Mouse (Mus musculus) midbrain, embryonic 15.5 days (tissue): Measurements from ENCODE around the gene Zdhhc18. TPM values are rescaled to one million over a fixed set of nuclear protein-coding genes. Genes with fewer than 3 reads are reported as not detected.

ENCODE experiments used
- ATAC-seq: fragments of 200-750 bp; cut with Nextera tagmentation; replicated peaks from 2 replicates; pipeline ENCODE4 v1.8.0; 2017; ENCODE audit warnings: moderate TSS enrichment
- H3K27ac ChIP-seq: fragments of 300-500 bp; sonication (generic); 2 replicates; pipeline ENCODE4 v1.5.1; 2015; ENCODE audit warnings: mild to moderate bottlenecking, inconsistent platforms
- H3K27me3 ChIP-seq: fragments of 300-500 bp; sonication (generic); replicated peaks from 2 replicates; pipeline ENCODE4 v1.6.1; 2015; ENCODE audit warnings: inconsistent platforms
- H3K36me3 ChIP-seq: fragments of 300-500 bp; sonication (generic); replicated peaks from 2 replicates; pipeline ENCODE4 v1.6.1; 2015; ENCODE audit warnings: inconsistent platforms
- H3K4me1 ChIP-seq: fragments of 300-500 bp; sonication (generic); 2 replicates; pipeline ENCODE4 v1.6.1; 2015; ENCODE audit warnings: inconsistent platforms
- H3K4me2 ChIP-seq: fragments of 300-500 bp; sonication (generic); 2 replicates; pipeline ENCODE4 v1.6.1; 2015; ENCODE audit warnings: inconsistent platforms, mild to moderate bottlenecking, moderate library complexity
- H3K4me3 ChIP-seq: fragments of 300-500 bp; sonication (generic); 2 replicates; pipeline ENCODE4 v1.5.1; 2015; ENCODE audit warnings: mild to moderate bottlenecking, inconsistent platforms
- H3K9ac ChIP-seq: fragments of 300-500 bp; sonication (generic); 2 replicates; pipeline ENCODE4 v1.6.1; 2015; ENCODE audit warnings: mild to moderate bottlenecking, inconsistent platforms
- H3K9me3 ChIP-seq: fragments of 300-500 bp; sonication (generic); 2 replicates; pipeline ENCODE4 v1.6.1; 2016; ENCODE audit warnings: inconsistent platforms
- WGBS: fragments of 180-500 bp; shearing (Covaris S2); methylation state at CpG from one replicate; pipeline ENCODE4 v1.1.7; 2015; ENCODE audit warnings: mixed read lengths; 5-methylcytosine and 5-hydroxymethylcytosine counted together
- polyA plus RNA-seq: library from polyadenylated mRNA; unstranded; fragments of >200 nt; fragmentation: Nextera tagmentation; extraction: Ambion mirVana; gene quantifications from 2 replicates; pipeline ENCODE4 v1.2.1, GENCODE M21; 2015

The Zdhhc18 gene
- polyA plus RNA-seq, 1 experiment from 2014 or later = 6.4 TPM

DNA sequence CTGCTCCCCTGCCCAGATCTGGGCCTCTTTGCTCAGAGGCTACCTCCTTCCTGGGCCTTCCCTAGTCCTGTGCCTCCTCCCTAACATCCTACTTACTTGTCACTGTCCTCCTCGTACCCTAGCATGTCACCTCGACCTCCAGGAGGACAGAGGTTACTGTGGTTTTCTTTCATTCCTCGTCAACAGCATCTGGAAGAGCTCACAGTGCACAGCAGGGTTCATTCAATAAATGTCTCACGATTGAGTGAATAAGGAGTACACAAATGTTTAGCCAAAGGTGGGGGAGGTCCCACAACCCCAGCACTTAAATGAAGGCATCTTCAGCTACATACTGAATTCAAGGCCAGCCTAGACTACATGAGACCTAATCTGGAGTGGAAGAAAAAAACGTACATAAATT, 23.7 kb downstream of the Zdhhc18 start:
- peaks cover 8% of the 10 kb centered on the region; the same call in 1 of the 2 replicates for H3K36me3 ChIP-seq
- H3K9me3 ChIP-seq = no peaks in the 10 kb centered on the region
- 34% methylated on average over 5 of the region's 5 CpGs for WGBS
- no peak overlapping the region for H3K27ac ChIP-seq
- no peaks in the 10 kb centered on the region for H3K27me3 ChIP-seq
- peaks cover 11% of the 10 kb centered on the region for H3K4me1 ChIP-seq
- no peak overlapping the region for H3K9ac ChIP-seq
- H3K4me2 ChIP-seq = no peak overlapping the region
- H3K4me3 ChIP-seq = no peak overlapping the region
- ATAC-seq = no peak

DNA sequence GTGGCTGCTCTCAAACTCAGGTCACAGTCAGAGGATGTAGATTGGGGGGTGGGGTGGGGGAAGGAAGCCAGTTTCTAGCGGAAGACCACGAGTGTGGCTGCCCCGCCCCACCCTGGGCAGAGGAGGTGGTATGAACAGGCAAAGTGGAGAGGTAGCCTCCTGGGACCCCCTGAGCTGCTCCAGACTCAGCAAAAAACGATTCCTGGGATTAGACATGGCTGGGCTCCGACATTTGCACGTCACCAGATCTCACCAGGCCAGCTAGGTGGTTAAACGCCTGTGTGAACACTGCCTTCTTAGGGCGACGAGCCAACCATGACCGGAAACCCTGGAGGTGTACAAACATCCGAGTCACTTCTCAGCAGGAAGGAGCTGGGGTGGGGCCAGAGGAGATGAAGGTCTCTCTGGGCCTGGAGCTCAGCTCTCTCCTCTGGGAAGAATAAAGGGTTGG, 24.3 kb downstream of the Zdhhc18 start:
- no peak overlapping the region for H3K9ac ChIP-seq
- 44% methylated on average over 11 of the region's 11 CpGs for WGBS
- H3K27me3 ChIP-seq = no peaks in the 10 kb centered on the region
- H3K4me2 ChIP-seq = no peak overlapping the region
- no peak for ATAC-seq
- H3K4me1 ChIP-seq = peaks cover 6% of the 10 kb centered on the region; the same call in 1 of the 2 replicates
- no peak overlapping the region for H3K27ac ChIP-seq
- H3K9me3 ChIP-seq = no peaks in the 10 kb centered on the region
- no peak overlapping the region for H3K4me3 ChIP-seq
- H3K36me3 ChIP-seq = peaks cover 8% of the 10 kb centered on the region; the same call in 1 of the 2 replicates

DNA sequence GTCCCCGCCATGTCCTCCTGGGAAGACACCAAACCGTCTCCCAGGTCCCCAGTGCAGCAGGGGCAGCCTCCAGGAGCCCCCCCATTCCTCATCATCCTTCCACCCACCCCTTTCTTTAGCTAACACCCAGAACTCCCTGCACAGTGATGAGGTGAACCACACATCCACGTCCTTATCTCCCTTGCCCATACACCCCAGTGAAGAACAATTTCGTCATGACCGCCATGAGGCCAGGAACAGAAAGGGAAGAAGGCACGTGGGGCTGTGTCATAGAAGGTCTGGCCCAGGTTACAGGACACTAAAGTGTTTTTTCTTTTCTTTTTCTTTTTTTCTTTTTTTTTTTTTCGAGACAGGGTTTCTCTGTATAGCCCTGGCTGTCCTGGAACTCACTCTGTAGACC, 25.1 kb downstream of the Zdhhc18 start:
- Histone ChIP-seq H3K27ac (no peak overlapping the region), H3K27me3 (no peaks in the 10 kb centered on the region), H3K4me3 (no peak overlapping the region), H3K9ac (no peak overlapping the region), H3K4me2 (no peak overlapping the region), H3K9me3 (no peaks in the 10 kb centered on the region), H3K4me1 (no peaks in the 10 kb centered on the region), H3K36me3 (peaks cover 8% of the 10 kb centered on the region; the same call in 1 of the 2 replicates)
- no peak for ATAC-seq
- 92% methylated on average over 7 of the region's 7 CpGs for WGBS

DNA sequence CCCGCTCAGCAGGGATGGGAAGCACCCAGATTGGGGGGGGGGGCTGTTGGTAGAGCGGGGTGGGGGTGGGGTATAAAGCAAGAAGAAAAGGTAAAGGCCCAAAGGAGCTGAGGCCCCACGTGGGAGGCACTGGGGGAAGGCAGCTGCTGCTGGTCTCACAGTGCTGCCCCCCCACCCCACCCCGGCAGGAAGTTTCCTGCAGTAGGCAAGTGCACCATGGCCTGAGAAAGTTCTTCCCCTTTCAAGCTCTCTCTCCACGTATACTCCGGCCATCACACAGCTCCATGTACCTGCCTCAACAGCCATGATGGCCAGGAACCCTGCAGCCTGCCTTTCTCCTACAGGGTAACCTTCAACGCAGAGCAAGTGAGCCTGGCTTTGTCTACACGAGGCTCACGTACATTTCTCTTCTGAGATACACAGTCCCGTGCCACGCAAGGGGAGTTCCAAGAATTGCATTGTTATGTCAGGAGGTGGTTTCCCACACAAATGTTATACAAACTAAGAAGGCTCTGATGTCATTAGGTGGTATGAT, 27.7 kb downstream of the Zdhhc18 start:
- no peaks in the 10 kb centered on the region for H3K9me3 ChIP-seq
- 81% methylated on average over 11 of the region's 11 CpGs for WGBS
- no peaks in the 10 kb centered on the region for H3K4me1 ChIP-seq
- H3K36me3 ChIP-seq = peaks cover 8% of the 10 kb centered on the region; the same call in 1 of the 2 replicates
- no peaks in the 10 kb centered on the region for H3K27me3 ChIP-seq
- ATAC-seq = no peak
- no peak overlapping the region for H3K27ac ChIP-seq
- no peak overlapping the region for H3K4me2 ChIP-seq
- H3K9ac ChIP-seq = no peak overlapping the region
- H3K4me3 ChIP-seq = no peak overlapping the region

DNA sequence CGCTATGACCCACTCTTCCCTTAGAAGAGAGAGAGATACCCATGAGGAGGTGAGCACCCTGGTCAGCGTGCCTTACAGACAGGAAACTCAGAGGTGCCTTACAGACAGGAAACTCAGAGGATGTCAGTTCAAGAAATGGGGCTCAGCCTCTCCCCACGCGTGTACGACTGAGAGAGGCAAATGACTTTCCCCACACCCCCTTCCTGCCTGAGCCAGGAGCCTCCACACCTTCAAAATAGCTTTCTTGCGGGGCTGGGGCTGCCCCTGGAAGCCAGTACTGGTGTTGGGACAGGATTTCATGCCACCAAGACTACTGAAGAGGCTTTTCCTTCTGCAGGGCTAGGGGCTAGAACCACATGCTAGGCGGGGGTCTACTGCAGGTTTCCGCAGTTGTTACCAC, 29.3 kb downstream of the Zdhhc18 start:
- H3K9me3 ChIP-seq = no peaks in the 10 kb centered on the region
- WGBS = 95% methylated on average over 8 of the region's 8 CpGs
- no peak overlapping the region for H3K9ac ChIP-seq
- ATAC-seq = no peak
- H3K4me1 ChIP-seq = no peaks in the 10 kb centered on the region
- H3K27me3 ChIP-seq = no peaks in the 10 kb centered on the region
- H3K4me3 ChIP-seq = no peak overlapping the region
- H3K27ac ChIP-seq = no peak overlapping the region
- H3K36me3 ChIP-seq = peaks cover 8% of the 10 kb centered on the region; the same call in 1 of the 2 replicates
- H3K4me2 ChIP-seq = no peak overlapping the region

DNA sequence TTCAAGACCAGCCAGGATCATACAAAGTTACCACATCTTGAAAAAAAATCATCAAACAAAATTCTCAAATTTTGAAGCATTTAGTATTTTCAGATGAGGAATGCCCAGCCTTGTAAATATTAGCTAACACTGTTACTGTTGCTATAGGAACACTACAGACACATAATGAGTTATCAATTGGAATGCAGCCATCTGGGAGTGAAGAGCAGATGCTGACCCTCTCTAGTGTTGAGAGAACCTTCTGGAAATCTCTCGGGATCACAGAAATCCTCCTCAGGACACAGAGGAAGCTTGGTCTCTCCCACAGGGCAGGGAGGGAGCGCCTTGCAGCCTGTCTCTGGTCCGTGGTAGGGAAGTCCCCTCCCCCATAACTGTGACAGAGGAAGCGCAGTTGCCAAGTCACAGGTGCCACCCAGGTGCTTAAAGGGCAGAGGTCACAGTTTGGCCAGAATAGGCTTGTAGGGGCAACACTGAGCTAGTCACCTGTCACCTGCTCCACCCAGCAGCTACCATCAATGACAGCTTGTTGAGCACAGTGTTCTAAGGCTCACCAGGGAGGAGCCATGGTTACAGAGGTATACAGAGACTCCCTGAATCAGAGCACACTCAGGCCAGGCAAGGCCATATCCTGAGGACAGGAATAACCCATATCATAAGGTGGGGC, 30.3 kb downstream of the Zdhhc18 start:
- no peak for ATAC-seq
- H3K36me3 ChIP-seq = peaks cover 5% of the 10 kb centered on the region; the same call in 1 of the 2 replicates

DNA sequence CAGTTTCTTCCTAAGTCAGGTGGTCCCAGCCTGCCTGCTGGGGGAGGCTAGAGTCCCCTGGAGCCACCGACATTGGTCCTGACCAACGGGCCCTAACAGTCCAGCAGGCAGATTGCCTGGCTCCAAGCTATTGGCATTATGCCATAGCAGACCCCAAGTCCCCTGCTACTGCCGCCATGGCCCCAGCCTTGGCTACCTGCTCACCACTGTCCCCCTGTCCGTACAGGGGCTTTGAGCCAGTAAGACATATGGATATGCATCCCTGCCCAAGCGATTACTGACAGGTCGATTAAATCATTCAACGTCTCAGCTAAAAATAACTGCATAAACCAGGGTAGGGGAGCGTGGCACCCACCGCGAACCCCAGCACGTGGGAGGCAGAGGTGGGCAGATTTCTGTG, 32.0 kb downstream of the Zdhhc18 start:
- 86% methylated on average over 11 of the region's 11 CpGs for WGBS
- no peak overlapping the region for H3K9ac ChIP-seq

More for the DNA sequence above, 30.3 kb downstream of the Zdhhc18 start:
- H3K27me3 ChIP-seq = no peaks in the 10 kb centered on the region
- no peak overlapping the region for H3K27ac ChIP-seq
- 74% methylated on average over 4 of the region's 4 CpGs for WGBS
- H3K4me3 ChIP-seq = no peak overlapping the region
- no peak overlapping the region for H3K9ac ChIP-seq
- no peak overlapping the region for H3K4me2 ChIP-seq
- no peaks in the 10 kb centered on the region for H3K4me1 ChIP-seq
- H3K9me3 ChIP-seq = no peaks in the 10 kb centered on the region

DNA sequence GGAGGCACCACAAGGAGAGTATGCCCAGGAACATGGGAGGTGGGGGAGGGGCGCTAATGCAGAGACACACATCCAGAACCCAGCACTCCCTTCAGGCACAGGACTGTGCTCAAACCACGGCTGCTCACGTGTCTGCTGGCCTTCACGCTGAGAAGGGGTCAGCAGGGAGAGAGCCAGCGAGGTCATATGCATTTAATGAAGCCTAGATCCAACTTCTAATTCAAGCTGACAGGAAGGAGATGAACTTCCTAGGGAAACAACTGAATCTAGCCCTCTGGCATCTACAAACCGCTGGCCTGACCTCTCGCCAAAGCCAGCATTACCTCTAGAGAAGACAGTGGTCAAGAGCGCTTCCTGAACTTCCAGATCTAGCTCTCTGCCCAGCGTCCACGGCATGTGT, 34.5 kb downstream of the Zdhhc18 start:
- no peak overlapping the region for H3K27ac ChIP-seq
- 86% methylated on average over 10 of the region's 10 CpGs for WGBS
- no peak overlapping the region for H3K4me2 ChIP-seq
- H3K9ac ChIP-seq = no peak overlapping the region
- H3K27me3 ChIP-seq = no peaks in the 10 kb centered on the region
- no peaks in the 10 kb centered on the region for H3K9me3 ChIP-seq
- peaks cover 16% of the 10 kb centered on the region for H3K36me3 ChIP-seq
- no peak for ATAC-seq
- no peaks in the 10 kb centered on the region for H3K4me1 ChIP-seq
- no peak overlapping the region for H3K4me3 ChIP-seq

More for the DNA sequence above, 32.0 kb downstream of the Zdhhc18 start:
- Histone ChIP-seq H3K4me2 (no peak overlapping the region), H3K4me1 (no peaks in the 10 kb centered on the region), H3K36me3 (peaks cover 3% of the 10 kb centered on the region; the same call in 1 of the 2 replicates), H3K4me3 (no peak overlapping the region), H3K27me3 (no peaks in the 10 kb centered on the region), H3K27ac (no peak overlapping the region), H3K9me3 (no peaks in the 10 kb centered on the region)
- no peak for ATAC-seq

DNA sequence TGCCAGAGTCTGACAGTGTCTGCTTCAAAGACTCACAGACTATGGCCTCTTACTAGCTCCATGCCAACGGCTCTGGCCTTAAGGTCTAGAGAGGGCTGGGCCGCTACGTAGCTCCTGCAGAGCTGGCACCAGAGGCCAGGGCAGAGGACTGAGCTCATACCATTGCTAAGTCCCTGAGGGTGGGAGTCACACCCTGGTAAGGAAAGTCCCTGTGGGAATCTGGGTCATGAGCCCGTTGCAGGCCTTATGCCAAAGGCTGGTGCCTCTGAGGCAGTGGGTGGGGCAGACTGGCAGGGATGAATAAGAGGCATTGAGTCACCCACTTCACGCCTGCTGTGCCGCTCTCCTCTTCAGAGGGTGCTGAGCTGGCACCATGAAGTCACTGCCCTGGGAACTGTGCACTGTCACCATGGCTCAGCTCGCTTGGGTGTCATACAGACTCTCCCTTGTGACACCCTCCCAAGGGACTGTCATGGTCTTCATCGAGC, 35.6 kb downstream of the Zdhhc18 start:
- H3K27me3 ChIP-seq = no peaks in the 10 kb centered on the region
- H3K9me3 ChIP-seq = no peaks in the 10 kb centered on the region
- H3K9ac ChIP-seq = no peak overlapping the region
- WGBS = 87% methylated on average over 8 of the region's 8 CpGs
- H3K4me2 ChIP-seq = no peak overlapping the region
- no peak overlapping the region for H3K27ac ChIP-seq
- no peaks in the 10 kb centered on the region for H3K4me1 ChIP-seq
- ATAC-seq = no peak
- peaks cover 16% of the 10 kb centered on the region for H3K36me3 ChIP-seq
- no peak overlapping the region for H3K4me3 ChIP-seq

DNA sequence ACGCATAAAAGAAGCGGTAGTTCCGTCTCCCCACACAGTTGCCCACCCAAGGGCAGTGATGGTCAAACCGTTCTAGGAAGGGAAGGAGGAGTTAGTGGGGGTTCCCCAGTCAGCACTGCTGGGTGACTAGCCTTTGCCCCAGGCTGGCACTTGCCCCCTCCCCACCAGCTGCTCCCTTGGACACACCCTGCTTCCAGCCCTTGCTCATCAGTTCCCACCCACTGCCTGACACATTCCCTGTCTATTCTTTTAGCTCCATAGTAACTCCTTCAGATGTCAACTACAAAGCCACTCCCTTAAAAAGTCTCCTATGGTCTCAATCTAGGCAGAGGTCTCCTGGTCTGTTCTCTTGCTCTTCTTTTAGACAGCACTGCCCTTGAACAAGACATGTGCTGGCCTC, 36.1 kb downstream of the Zdhhc18 start:
- Histone ChIP-seq H3K4me2 (no peak overlapping the region), H3K4me3 (no peak overlapping the region), H3K9ac (no peak overlapping the region), H3K36me3 (peaks cover 16% of the 10 kb centered on the region), H3K27ac (no peak overlapping the region), H3K27me3 (no peaks in the 10 kb centered on the region), H3K4me1 (no peaks in the 10 kb centered on the region), H3K9me3 (no peaks in the 10 kb centered on the region)
- no peak for ATAC-seq
- 91% methylated on average over 4 of the region's 4 CpGs for WGBS

DNA sequence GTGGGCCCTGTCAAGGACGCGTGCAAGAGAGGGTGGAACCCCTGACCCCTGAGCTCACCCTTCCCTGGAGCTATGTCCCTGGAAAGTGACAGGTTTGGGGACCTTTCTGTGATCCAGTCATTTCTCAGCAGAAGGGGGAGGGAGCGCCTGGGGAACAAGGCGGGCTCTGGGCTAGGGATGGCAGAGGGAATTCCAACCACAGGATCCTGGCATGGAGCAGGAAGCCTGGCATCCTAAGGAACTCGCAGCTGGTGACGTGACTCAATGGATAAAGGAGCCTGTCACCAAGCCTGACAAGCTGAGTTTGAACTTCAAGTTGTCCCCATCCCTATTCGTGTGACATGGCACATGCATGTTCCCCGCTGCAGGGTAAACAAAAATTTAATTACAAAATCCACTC, 36.9 kb downstream of the Zdhhc18 start:
- H3K4me1 ChIP-seq = no peaks in the 10 kb centered on the region
- H3K9me3 ChIP-seq = no peaks in the 10 kb centered on the region
- no peak overlapping the region for H3K27ac ChIP-seq
- no peaks in the 10 kb centered on the region for H3K27me3 ChIP-seq
- no peak overlapping the region for H3K9ac ChIP-seq
- peaks cover 19% of the 10 kb centered on the region for H3K36me3 ChIP-seq
- H3K4me3 ChIP-seq = no peak overlapping the region
- no peak overlapping the region for H3K4me2 ChIP-seq
- 93% methylated on average over 8 of the region's 8 CpGs for WGBS
- no peak for ATAC-seq

DNA sequence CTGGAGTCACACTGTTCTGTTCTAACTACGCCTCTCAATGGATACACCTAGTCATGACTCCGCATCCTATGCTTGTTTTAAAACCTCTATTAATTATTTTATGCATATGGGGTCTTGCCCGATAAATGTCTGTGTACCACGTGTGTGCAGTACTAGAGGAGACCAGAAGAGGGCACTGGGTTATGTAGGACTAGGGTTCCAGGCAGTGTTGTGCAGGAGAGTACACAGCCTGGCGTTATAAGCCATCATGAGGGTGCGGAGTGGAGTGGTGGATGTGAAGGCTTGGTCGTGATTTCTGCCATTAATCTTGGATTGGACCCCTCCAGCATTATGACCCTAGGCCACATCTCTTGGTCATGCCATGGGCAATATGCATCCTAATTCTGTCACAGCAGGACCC, 37.5 kb downstream of the Zdhhc18 start:
- no peak for ATAC-seq
- Histone ChIP-seq H3K36me3 (peaks cover 19% of the 10 kb centered on the region), H3K4me1 (no peaks in the 10 kb centered on the region), H3K9me3 (no peaks in the 10 kb centered on the region), H3K27ac (no peak overlapping the region), H3K4me3 (no peak overlapping the region), H3K4me2 (no peak overlapping the region), H3K27me3 (no peaks in the 10 kb centered on the region), H3K9ac (no peak overlapping the region)
- WGBS = 96% methylated on average over 7 of the region's 7 CpGs

DNA sequence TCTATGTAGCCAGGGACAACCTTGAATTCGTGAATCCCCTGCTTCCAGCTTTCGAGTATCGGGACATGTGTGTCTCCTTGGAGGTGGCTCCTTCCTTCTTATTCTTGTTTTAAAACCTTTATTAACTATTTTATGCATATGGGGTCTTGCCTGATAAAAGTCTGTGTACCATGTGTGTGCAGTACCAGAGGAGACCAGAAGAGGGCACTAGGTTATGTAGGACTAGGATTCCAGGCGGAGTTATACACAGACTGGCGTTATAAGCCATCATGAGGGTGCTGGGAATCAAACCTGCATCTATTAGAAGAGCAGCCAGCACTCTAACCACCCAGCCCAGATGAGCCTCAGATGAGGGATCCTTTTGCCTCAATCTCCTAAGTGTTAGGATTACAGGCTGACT, 38.1 kb downstream of the Zdhhc18 start:
- Histone ChIP-seq H3K4me1 (no peaks in the 10 kb centered on the region), H3K27me3 (no peaks in the 10 kb centered on the region), H3K4me2 (no peak overlapping the region), H3K9ac (no peak overlapping the region), H3K9me3 (no peaks in the 10 kb centered on the region), H3K27ac (no peak overlapping the region), H3K4me3 (no peak overlapping the region), H3K36me3 (peaks cover 19% of the 10 kb centered on the region)
- 97% methylated on average over 5 of the region's 5 CpGs for WGBS
- no peak for ATAC-seq
